Mouse (Mus musculus) liver, embryonic 11.5 days (tissue): ENCODE data around the gene Chpf2. TPM values are rescaled to one million over a fixed set of nuclear protein-coding genes. Genes with fewer than 3 reads are reported as not detected.

Experiments used
- ATAC-seq: fragments of 200-750 bp; cut with Nextera tagmentation; replicated peaks from 2 replicates; pipeline ENCODE4 v1.8.0; 2017; ENCODE audit warnings: moderate number of reproducible peaks, mild to moderate bottlenecking, moderate TSS enrichment, moderate library complexity; ENCODE audit not compliant: low FRiP score
- DNase-seq: peaks from one replicate; pipeline ENCODE4 v3.0.0-alpha.2; 2017; ENCODE audit warnings: low spot score
- H3K27ac ChIP-seq: fragments of 300-500 bp; sonication (generic); 2 replicates; pipeline ENCODE4 v1.5.1; 2014; ENCODE audit warnings: mild to moderate bottlenecking, low read depth, low read length, control low read depth
- H3K27me3 ChIP-seq: fragments of 300-500 bp; sonication (generic); replicated peaks from 2 replicates; pipeline ENCODE4 v1.6.1; 2014; ENCODE audit warnings: low read length, mixed read lengths; ENCODE audit not compliant: control insufficient read depth, insufficient read depth
- H3K36me3 ChIP-seq: fragments of 300-500 bp; sonication (generic); 2 replicates; pipeline ENCODE4 v1.6.1; 2014; ENCODE audit warnings: mild to moderate bottlenecking, low read length, moderate library complexity, mixed read lengths; ENCODE audit not compliant: control insufficient read depth, insufficient read depth
- H3K4me1 ChIP-seq: fragments of 300-500 bp; sonication (generic); replicated peaks from 2 replicates; pipeline ENCODE4 v1.6.1; 2014; ENCODE audit warnings: low read length, mixed read lengths; ENCODE audit not compliant: control insufficient read depth, insufficient read depth
- H3K4me2 ChIP-seq: fragments of 300-500 bp; sonication (generic); 2 replicates; pipeline ENCODE4 v1.6.1; 2014; ENCODE audit warnings: mild to moderate bottlenecking, control low read depth, moderate library complexity
- H3K4me3 ChIP-seq: fragments of 300-500 bp; sonication (generic); 2 replicates; pipeline ENCODE4 v1.5.1; 2014; ENCODE audit warnings: low read depth, low read length, control low read depth
- H3K9ac ChIP-seq: fragments of 300-500 bp; sonication (generic); 2 replicates; pipeline ENCODE4 v1.6.1; 2014; ENCODE audit warnings: low read depth, low read length, control low read depth
- H3K9me3 ChIP-seq: fragments of 300-500 bp; sonication (generic); 2 replicates; pipeline ENCODE4 v1.6.1; 2016; ENCODE audit warnings: low read length, inconsistent platforms, mixed read lengths; ENCODE audit not compliant: control insufficient read depth
- WGBS: fragments of 180-500 bp; shearing (Covaris S2); extraction: QIAGEN DNeasy Blood & Tissue Kit; methylation state at CpG from one replicate; pipeline ENCODE4 v1.1.7; 2014; 5-methylcytosine and 5-hydroxymethylcytosine counted together
- polyA plus RNA-seq: library from polyadenylated mRNA; unstranded; fragments of >200 nt; fragmentation: Nextera tagmentation; extraction: Ambion mirVana; gene quantifications from 2 replicates; pipeline ENCODE4 v1.2.1, GENCODE M21; 2014

The Chpf2 gene
- polyA plus RNA-seq, 1 experiment from 2014 or later, result 14.6 TPM

DNA sequence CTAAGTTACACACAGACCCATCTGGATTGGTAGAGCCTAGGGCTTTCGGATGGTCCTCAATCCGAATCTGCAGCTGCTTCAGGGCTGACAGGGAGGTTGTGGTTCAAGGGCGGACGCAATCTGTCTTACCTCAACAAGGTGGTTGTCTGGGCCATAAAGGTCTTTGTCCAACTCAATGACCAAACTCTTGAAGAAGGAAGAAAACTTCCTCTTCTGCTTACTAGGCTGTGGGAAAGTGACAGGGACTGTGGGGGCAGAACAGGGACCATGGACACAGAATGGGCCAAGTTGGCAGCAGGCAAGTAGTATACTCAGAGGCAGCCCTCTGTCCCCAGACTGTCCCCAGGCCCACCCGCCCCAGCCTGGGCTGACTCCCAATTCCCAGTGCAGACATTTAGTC, 8.7 kb downstream of the Chpf2 start:
- Histone ChIP-seq H3K9ac (no peak overlapping the region), H3K27ac (no peak overlapping the region), H3K4me2 (no peak overlapping the region), H3K9me3 (no peaks in the 10 kb centered on the region), H3K36me3 (peaks cover 12% of the 10 kb centered on the region; the same call in 1 of the 2 replicates), H3K27me3 (peaks cover 29% of the 10 kb centered on the region), H3K4me1 (peaks cover 21% of the 10 kb centered on the region), H3K4me3 (no peak overlapping the region)
- no peak for DNase-seq
- WGBS, result 77% methylated on average over 5 of the region's 5 CpGs
- ATAC-seq, result no peak

GRCm38 (mm10) chr5:24595786-24596380, 9.3 kb downstream of the Chpf2 start:
- 72% methylated on average over 14 of the region's 14 CpGs for WGBS
- peaks cover 35% of the 10 kb centered on the region for H3K27me3 ChIP-seq
- ATAC-seq, result no peak

DNA sequence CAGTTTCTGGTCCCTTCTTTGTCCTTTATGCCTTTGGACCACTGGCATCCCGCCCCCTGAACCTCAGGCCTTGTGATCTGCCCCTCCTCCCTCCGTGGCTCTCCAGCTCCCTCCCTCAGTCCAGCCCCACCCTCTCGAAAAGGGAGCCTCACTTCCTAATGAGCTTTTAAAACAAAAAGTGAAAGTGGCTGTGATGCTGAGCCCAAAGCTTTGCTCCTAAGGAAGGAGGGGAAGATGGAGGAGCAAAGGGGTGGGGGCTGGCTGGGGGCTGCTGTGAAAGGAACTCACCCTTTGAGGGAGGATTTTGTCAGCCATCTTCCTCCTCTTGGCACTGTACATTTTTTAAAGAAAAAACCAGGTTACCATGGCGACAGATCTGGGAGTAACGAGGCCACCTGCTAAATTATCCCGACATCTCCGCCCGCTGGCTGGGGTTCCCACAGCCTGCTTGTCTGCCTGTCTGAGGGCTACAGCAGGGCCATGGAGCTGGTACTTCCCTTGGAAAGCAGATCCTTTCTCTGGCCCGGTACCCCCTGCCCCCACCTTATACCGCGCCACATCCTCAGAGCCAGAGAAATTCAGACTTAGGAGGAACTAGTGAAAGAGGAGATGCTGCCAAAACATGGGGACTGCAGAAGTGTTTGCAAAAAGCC, 10.1 kb downstream of the Chpf2 start:
- H3K9me3 ChIP-seq, result no peaks in the 10 kb centered on the region
- H3K4me1 ChIP-seq, result peaks cover 13% of the 10 kb centered on the region
- peaks cover 8% of the 10 kb centered on the region; the same call in 1 of the 2 replicates for H3K36me3 ChIP-seq
- H3K27ac ChIP-seq, result no peak overlapping the region
- H3K4me3 ChIP-seq, result no peak overlapping the region
- ATAC-seq (no peak), DNase-seq (no peak)
- no peak overlapping the region for H3K4me2 ChIP-seq
- H3K9ac ChIP-seq, result no peak overlapping the region
- H3K27me3 ChIP-seq, result peaks cover 43% of the 10 kb centered on the region
- 33% methylated on average over 11 of the region's 11 CpGs for WGBS

More at GRCm38 (mm10) chr5:24595786-24596380, 9.3 kb downstream of the Chpf2 start:
- no peak for DNase-seq
- Histone ChIP-seq H3K27ac (no peak overlapping the region), H3K4me3 (no peak overlapping the region), H3K4me1 (peaks cover 18% of the 10 kb centered on the region), H3K9me3 (no peaks in the 10 kb centered on the region), H3K4me2 (no peak overlapping the region), H3K9ac (no peak overlapping the region), H3K36me3 (peaks cover 10% of the 10 kb centered on the region; the same call in 1 of the 2 replicates)

GRCm38 (mm10) chr5:24597221-24597728, 10.7 kb downstream of the Chpf2 start:
- peak; percentile 72 for DNase-seq
- no peak overlapping the region for H3K27ac ChIP-seq
- H3K4me1 ChIP-seq, result peaks cover 7% of the 10 kb centered on the region
- no peak overlapping the region for H3K9ac ChIP-seq
- ATAC-seq, result no peak; the same call in 1 of the 2 replicates
- H3K27me3 ChIP-seq, result peaks cover 49% of the 10 kb centered on the region
- H3K4me2 ChIP-seq, result no peak overlapping the region
- H3K4me3 ChIP-seq, result no peak overlapping the region
- peaks cover 5% of the 10 kb centered on the region; the same call in 1 of the 2 replicates for H3K36me3 ChIP-seq
- no peaks in the 10 kb centered on the region for H3K9me3 ChIP-seq
- 62% methylated on average over 2 of the region's 2 CpGs for WGBS

DNA sequence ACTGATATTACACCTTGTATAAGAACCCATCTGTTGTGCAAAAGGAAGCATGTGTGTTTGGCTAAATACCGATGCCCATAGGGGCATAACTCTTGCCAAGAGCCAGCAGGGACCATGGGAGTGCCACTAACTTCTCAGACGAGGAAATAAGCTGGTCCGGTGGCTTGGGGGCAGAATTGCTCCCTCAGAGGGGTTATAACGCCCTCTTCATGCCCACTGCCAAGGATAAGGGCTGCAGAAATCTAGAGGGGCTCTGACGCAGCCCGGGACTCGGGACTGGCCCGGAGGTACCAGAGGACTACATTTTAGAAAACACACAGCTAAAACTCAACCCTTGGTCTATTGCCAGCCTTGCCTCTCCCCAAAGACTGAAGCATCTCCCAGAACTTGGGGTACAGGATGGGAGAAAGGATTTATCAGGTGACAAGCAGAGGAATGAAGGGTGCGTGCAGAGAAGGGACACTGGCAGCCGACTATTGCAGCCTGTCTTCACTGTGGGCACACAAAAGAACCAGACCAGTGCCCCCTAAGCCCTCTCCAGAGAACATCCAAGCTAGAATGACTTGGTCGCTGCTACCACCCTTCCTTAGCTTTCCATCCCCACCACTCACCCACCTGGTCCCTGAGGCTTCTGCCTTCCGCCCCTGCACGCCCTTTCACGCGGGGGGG, 11.5 kb downstream of the Chpf2 start:
- Histone ChIP-seq H3K27me3 (peaks cover 57% of the 10 kb centered on the region), H3K4me2 (peak overlapping the region; percentile 85), H3K27ac (no peak overlapping the region), H3K36me3 (peaks cover 2% of the 10 kb centered on the region; the same call in 1 of the 2 replicates), H3K9ac (peak overlapping the region; percentile 48; the same call in 1 of the 2 replicates), H3K4me3 (peak overlapping the region; percentile 53), H3K9me3 (no peaks in the 10 kb centered on the region), H3K4me1 (peaks cover 9% of the 10 kb centered on the region)
- ATAC-seq (no peak), DNase-seq (no peak)
- WGBS, result 30% methylated on average over 15 of the region's 15 CpGs

DNA sequence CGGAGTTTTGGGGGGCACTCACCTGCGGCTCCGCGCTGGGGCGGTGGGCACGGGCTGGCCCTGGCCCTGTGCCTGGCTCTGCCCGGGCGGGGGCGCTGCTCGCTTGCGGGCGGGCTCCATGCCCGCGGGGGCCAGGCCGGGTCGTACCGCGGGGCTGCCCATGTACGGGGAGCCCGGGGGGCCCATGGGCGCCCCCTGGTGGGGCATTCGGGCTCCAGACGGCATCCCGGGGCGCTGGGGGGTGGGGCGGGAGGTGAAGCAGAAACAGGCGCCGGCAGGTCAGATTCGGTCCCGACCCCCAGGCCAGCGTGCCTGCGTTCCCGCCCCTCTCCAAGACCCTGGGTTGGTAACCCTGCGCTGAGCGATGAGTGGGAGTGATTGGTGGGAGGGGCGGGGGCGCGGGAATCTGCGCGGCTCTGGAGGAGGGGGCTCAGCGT, 12.0 kb downstream of the Chpf2 start:
- Histone ChIP-seq H3K4me3 (peak overlapping the region; percentile 53), H3K36me3 (peaks cover 2% of the 10 kb centered on the region; the same call in 1 of the 2 replicates), H3K27ac (no peak overlapping the region), H3K4me1 (peaks cover 15% of the 10 kb centered on the region), H3K9ac (peak overlapping the region; percentile 48; the same call in 1 of the 2 replicates), H3K9me3 (no peaks in the 10 kb centered on the region), H3K4me2 (peak overlapping the region; percentile 85), H3K27me3 (peaks cover 61% of the 10 kb centered on the region)
- WGBS, result under 1% methylated on average over 31 of the region's 41 CpGs
- peak; percentile 67 for DNase-seq
- ATAC-seq, result peak; percentile 24

DNA sequence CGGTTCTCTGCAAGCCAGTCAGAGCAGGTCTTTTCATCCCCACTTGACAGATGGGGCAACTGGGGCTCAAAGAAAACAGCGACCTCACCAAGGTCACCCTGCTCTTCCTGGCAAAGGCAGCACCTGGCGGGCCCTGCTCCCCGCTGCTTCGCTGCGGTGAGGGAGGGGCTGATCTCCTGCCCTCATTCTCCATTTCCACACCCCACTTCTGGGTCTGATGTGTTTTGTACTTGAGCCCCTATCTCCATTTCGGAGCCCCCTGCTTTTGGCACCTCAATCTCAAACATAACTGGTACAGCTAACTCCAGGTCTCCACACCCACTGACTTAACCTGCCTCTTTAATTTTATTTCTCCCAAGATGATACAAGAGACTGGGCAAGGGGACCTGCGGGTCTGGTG, 12.6 kb downstream of the Chpf2 start:
- H3K9ac ChIP-seq, result no peak overlapping the region
- ATAC-seq (no peak), DNase-seq (no peak)
- H3K27ac ChIP-seq, result no peak overlapping the region
- H3K36me3 ChIP-seq, result peaks cover 2% of the 10 kb centered on the region; the same call in 1 of the 2 replicates
- 12% methylated on average over 8 of the region's 8 CpGs for WGBS
- peak overlapping the region; percentile 85 for H3K4me2 ChIP-seq
- peaks cover 64% of the 10 kb centered on the region for H3K27me3 ChIP-seq
- peak overlapping the region; percentile 53 for H3K4me3 ChIP-seq
- peaks cover 18% of the 10 kb centered on the region for H3K4me1 ChIP-seq
- no peaks in the 10 kb centered on the region for H3K9me3 ChIP-seq

- Histone ChIP-seq H3K9ac (no peak overlapping the region), H3K27me3 (peaks cover 75% of the 10 kb centered on the region), H3K4me2 (peak overlapping the region; percentile 65)
These were observed 13.7 kb downstream of the Chpf2 start for GRCm38 (mm10) chr5:24600236-24600635.

More at GRCm38 (mm10) chr5:24600236-24600635, 13.7 kb downstream of the Chpf2 start:
- WGBS, result 43% methylated on average over 2 of the region's 2 CpGs
- Histone ChIP-seq H3K36me3 (no peaks in the 10 kb centered on the region), H3K27ac (no peak overlapping the region), H3K4me3 (no peak overlapping the region), H3K9me3 (no peaks in the 10 kb centered on the region), H3K4me1 (peaks cover 22% of the 10 kb centered on the region)
- no peak for ATAC-seq
- DNase-seq, result no peak
